Mouse (Mus musculus) cerebellum, postnatal 25 days (tissue): Measurements from ENCODE around the gene Camta2.

ENCODE experiments used
- DNase-seq, 2 experiments: peaks; one replicate each; pipeline ENCODE4 v3.0.0; 2021; ENCODE audit warnings: mixed read lengths in 2 of 2

Gene Camta2

GRCm38 (mm10) chr11:70646691-70647650 is 40.9 kb downstream of the Camta2 start, which contains the start of the genes Rnf167 and Slc25a11:
Gene Rnf167, plus strand, starts transcription at chr11:70647235.
Gene Slc25a11, minus strand, starts transcription at chr11:70647479.
- DNase-seq, result peak; percentile 95 to 98

DNA sequence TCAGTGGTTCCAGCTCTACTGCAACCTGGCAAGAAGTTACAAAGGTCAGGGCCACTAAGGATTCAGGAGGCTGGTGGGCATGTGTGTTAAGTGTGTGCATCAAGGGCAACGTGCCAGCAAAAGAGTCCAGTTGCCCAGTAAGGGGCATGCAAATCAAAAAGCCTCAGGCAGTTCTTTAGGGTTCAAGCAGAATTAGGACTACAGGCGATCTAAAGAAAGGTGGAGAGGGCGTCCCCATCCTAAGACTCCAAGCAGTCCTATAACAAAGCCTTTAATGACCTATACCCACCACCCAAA is 41.7 kb downstream of the Camta2 start:
- DNase-seq, result peak; percentile 34 to 56

- peak in 1 of 2 experiments; percentile 27 for DNase-seq
Observed at GRCm38 (mm10) chr11:70645461-70646258, 42.2 kb downstream of the Camta2 start.

DNA sequence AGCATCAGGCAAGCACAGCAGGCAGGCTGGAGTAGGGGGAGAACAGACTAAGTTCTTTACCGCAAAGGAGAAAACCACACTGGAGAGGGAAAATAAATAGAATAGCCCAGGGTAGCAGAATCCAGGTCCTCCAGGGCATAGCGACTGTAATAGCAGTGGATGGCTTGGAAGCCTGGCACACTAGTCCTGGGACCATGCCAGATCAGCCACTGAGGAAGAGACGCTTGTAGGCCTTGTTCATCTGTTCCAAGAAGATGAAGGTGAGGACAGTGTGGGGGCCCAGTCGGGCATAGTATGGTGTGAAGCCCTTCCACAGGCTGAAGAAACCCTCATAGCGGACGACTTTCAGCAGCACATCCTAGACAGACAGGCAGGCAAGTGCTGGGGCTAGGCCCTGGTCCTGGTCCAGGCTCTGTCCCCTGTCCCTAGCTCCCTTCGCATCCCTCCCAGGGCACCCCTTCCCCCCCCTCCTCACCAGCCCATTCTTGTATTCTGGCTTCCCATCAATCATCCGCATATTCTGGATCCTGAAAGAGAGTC is 43.3 kb downstream of the Camta2 start:
- DNase-seq, result peak in 1 of 2 experiments; percentile 63

GRCm38 (mm10) chr11:70643051-70643450 is 44.9 kb downstream of the Camta2 start:
- DNase-seq, result peak in 1 of 2 experiments; percentile 53

GRCm38 (mm10) chr11:70641241-70641640 is 46.7 kb downstream of the Camta2 start:
- no peak for DNase-seq

- no peak for DNase-seq
Observed at GRCm38 (mm10) chr11:70639976-70640375, 47.9 kb downstream of the Camta2 start.

- DNase-seq, result no peak
Observed at GRCm38 (mm10) chr11:70638714-70639278, 49.1 kb downstream of the Camta2 start, which contains the start of gene Gp1ba. Gene Gp1ba, plus strand, starts transcription at chr11:70639122.

DNA sequence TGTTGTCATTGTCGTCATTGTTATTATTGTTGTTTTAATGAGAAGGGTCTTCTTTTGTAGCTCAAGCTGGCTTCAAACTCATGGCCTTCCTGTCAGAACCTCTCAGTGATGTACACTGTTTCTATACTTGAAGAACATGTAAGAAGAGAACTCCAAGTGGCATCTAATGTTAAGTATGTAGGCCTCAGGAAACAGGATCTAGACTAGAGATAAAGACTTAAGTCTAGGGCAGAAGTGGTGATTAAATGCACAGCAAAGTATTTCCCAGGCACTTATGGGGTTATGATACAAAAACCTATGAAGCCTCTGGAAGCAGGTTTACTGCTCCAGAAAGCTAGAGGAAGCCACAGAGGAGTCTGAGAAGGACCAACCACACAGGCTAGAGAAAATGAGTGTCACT is 49.6 kb downstream of the Camta2 start:
- no peak for DNase-seq

DNA sequence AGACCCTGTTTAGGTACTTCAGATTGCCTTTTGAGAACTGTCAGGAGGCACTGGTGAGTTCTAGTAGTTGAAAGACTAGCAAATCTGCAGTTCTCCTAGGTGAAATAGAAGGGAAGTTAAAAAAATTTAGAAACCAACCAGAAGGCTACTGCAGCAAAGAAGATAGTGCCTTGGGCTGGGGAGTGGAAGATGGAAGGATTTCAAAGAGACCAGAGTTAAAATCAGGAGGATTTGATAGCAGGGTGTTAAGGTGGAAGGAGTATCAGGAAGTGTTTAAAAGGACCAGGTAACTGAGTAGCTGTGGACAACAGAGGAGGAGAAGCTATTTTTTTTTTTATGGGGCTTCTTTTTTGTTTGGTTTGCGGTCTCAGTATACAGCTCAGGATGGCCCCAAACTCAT is 50.1 kb downstream of the Camta2 start:
- no peak for DNase-seq

GRCm38 (mm10) chr11:70635601-70636000 is 52.3 kb downstream of the Camta2 start:
- DNase-seq, result no peak

- no peak for DNase-seq
Observed at GRCm38 (mm10) chr11:70630129-70630528, 57.8 kb downstream of the Camta2 start.

GRCm38 (mm10) chr11:70629557-70629956 is 58.3 kb downstream of the Camta2 start:
- DNase-seq, result peak in 1 of 2 experiments; percentile 43

- DNase-seq, result no peak
Observed at GRCm38 (mm10) chr11:70628431-70628830, 59.5 kb downstream of the Camta2 start.

DNA sequence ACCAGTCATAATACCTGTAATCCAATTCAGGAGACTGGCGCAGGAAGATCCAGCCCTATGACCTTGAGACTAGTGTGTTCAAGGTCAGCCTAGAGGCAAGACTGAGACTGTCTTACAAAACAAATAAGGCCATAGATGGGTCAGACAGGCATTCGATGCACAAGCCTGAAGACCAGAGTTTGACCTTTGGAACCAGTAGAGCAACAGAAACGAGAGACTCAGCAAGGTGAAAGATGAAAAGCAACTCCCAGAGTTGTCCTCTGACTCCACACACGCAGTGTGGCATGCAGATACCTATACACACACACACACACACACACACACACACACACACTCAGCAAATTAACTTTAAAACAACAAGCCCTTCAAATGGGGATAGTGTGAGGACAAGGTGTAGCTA is 61.0 kb downstream of the Camta2 start:
- DNase-seq, result no peak

DNA sequence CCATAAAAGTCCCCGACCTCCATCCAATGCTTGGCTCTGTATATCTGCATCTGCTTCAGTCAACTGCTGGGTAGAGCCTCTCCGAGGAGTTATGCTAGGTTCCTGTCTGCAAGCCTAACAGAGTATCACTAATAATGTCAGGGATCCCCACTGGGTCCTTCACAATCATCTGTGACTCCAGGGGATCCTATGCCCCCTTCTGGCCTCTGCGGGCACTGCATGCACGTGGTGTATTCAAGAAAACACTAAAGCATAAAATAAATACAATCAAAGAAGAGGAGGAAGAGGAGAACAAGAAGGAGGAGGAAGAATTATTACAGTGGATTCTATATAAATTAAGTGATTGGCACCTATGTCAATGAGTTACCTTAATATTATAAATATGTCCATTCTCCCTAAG is 62.4 kb downstream of the Camta2 start:
- DNase-seq, result peak in 1 of 2 experiments; percentile 63

GRCm38 (mm10) chr11:70623053-70623742 is 64.7 kb downstream of the Camta2 start:
- no peak for DNase-seq

DNA sequence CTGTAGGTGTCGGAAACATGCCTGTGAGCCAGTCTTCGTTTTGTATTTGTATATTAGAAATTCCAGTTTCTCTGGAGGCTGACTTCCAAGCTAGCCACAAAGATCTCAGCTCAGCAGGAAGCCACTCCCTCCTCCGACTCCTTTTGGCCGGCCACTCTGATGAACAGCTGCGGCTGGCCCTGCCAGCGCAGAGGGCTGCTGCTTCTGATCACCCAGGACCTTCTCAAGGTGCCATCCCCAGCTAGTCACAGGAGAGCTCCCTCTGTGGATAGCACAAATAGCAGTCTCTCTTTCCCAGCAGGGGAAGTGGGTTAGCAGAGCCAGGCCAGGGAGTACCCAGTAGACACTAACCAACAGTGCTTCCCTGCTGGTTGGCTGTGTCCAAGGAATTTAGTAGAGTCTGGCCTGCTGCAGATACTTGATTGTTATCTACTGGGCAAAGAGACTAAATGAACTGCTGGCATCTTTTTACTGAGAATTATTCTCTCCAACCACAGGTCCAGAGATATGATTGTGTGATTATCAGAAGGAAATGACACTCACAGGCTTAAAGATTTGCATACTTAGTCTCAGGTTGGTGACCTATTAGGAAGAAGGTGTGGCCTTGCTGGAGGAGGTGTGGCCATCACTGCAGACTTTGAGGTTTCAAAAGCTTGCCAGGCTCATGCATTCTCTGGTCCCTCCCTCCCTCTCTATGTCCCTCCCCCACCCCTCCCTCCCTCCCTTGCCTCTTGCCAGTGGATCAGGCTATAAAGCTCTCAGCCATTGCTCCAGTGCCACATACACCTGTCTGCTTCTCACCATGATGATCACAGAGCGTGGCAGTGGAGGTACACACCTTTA is 65.7 kb downstream of the Camta2 start:
- no peak for DNase-seq
